In the genomic region with DNA sequence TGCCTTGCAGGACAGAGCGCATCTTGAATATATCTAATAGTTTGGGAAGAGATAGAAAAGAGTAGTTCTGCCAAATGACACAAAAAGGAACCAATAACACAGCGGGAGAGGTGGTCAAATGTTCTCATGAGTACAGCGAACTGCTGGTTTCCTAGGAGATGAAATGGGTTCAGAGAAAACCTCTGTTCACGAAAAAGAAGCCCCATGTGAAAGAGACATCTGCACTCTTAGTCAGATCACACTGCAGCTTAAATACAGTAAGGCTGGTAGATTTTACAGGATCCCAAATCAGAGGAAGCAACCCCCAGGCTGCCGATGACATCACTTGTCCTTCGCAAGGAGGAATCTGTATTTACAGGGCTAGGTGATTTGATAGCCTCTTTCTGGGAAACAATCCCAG, we compare ENCODE assay signal across 22 mouse cellular contexts.
"Had no signal": no experiment of that assay in that cellular context is flagged by ENCODE, and none has a peak within 500 bp of the region (broad histone marks: within the 10 kb centered on the region; RNA-seq: fewer than 3 reads in every experiment).

No protein-coding gene starts in this region.

- H3K36me3 ChIP-seq: kidney, embryonic 15.5 days; limb, embryonic 12.5 days; limb, embryonic 15.5 days; midbrain, embryonic 12.5 days; neural tube, embryonic 12.5 days had no signal

- H3K9me3 ChIP-seq: kidney, embryonic 15.5 days; limb, embryonic 12.5 days; limb, embryonic 15.5 days; midbrain, embryonic 12.5 days; neural tube, embryonic 12.5 days had no signal

- H3K4me1 ChIP-seq: limb, embryonic 12.5 days had no signal

- ATAC-seq: liver, postnatal 0 days; midbrain, embryonic 16.5 days had no signal

- H3K27me3 ChIP-seq: kidney, embryonic 15.5 days; limb, embryonic 12.5 days; limb, embryonic 15.5 days; midbrain, embryonic 12.5 days; neural tube, embryonic 12.5 days had no signal

- H3K27ac ChIP-seq: kidney, embryonic 15.5 days; limb, embryonic 12.5 days; limb, embryonic 15.5 days; liver, embryonic 14.5 days; macrophage; midbrain, embryonic 12.5 days; neural tube, embryonic 12.5 days; stomach, postnatal 0 days had no signal

- H3K4me2 ChIP-seq: kidney, embryonic 15.5 days; limb, embryonic 12.5 days; limb, embryonic 15.5 days; liver, embryonic 11.5 days; lung, embryonic 14.5 days; midbrain, embryonic 12.5 days; neural tube, embryonic 12.5 days had no signal

- H3K4me3 ChIP-seq: kidney, embryonic 15.5 days; limb, embryonic 12.5 days; limb, embryonic 15.5 days; midbrain, embryonic 12.5 days; neural tube, embryonic 12.5 days had no signal

- H3K9ac ChIP-seq: kidney, embryonic 15.5 days; limb, embryonic 12.5 days; limb, embryonic 15.5 days; liver, embryonic 14.5 days; liver, postnatal 0 days; lung, embryonic 14.5 days; midbrain, embryonic 12.5 days; neural tube, embryonic 12.5 days had no signal

- DNase-seq: kidney, adult 11 months; kidney, adult 8-10 months; kidney, postnatal 10 days; kidney, postnatal 36 days; left cerebral cortex, postnatal 4 days; liver, postnatal 0 days; lung, embryonic 14.5 days; lung, postnatal 10 days; right cerebral cortex, adult 18-20 months; right cerebral cortex, postnatal 14 days; right cerebral cortex, postnatal 4 days; thymus, postnatal 25 days had no signal
